Mouse (Mus musculus) stomach, postnatal 0 days (tissue): ENCODE measurements around the gene Dab1. TPM values are rescaled to one million over a fixed set of nuclear protein-coding genes. Genes with fewer than 3 reads are reported as not detected.
A peak's percentile ranks its signal among the peaks of the same experiment; 100 is the strongest.

ENCODE experiments used
- ATAC-seq: fragments of 200-750 bp; cut with Nextera tagmentation; 2 replicates; pipeline ENCODE4 v1.8.0; 2017; ENCODE audit not compliant: low FRiP score, low TSS enrichment
- DNase-seq: peaks from one replicate; pipeline ENCODE4 v3.0.0-alpha.2; 2016; ENCODE audit warnings: low spot score
- H3K27ac ChIP-seq: fragments of 300-500 bp; sonication (generic); replicated peaks from 2 replicates; pipeline ENCODE4 v1.5.1; 2014; ENCODE audit warnings: mild to moderate bottlenecking, control low read depth
- H3K27me3 ChIP-seq: fragments of 300-500 bp; sonication (generic); 2 replicates; pipeline ENCODE4 v1.6.1; 2014; ENCODE audit warnings: low read length; ENCODE audit not compliant: control insufficient read depth, insufficient read depth
- H3K36me3 ChIP-seq: fragments of 300-500 bp; sonication (generic); 2 replicates; pipeline ENCODE4 v1.6.1; 2014; ENCODE audit warnings: low read length, mixed read lengths; ENCODE audit not compliant: control insufficient read depth, insufficient read depth
- H3K4me1 ChIP-seq: fragments of 300-500 bp; sonication (generic); replicated peaks from 2 replicates; pipeline ENCODE4 v1.6.1; 2014; ENCODE audit warnings: antibody characterized with exemption; ENCODE audit not compliant: control insufficient read depth, insufficient read depth
- H3K4me2 ChIP-seq: fragments of 300-500 bp; sonication (generic); replicated peaks from 2 replicates; pipeline ENCODE4 v1.6.1; 2014; ENCODE audit warnings: low read depth, mild to moderate bottlenecking, control low read depth, moderate library complexity
- H3K4me3 ChIP-seq: fragments of 300-500 bp; sonication (generic); 2 replicates; pipeline ENCODE4 v1.5.1; 2014; ENCODE audit warnings: low read depth, low read length, control low read depth
- H3K9ac ChIP-seq: fragments of 300-500 bp; sonication (generic); 2 replicates; pipeline ENCODE4 v1.6.1; 2014; ENCODE audit warnings: mild to moderate bottlenecking, low read length, control low read depth, mixed read lengths
- H3K9me3 ChIP-seq: fragments of 300-500 bp; sonication (generic); 2 replicates; pipeline ENCODE4 v1.6.1; 2016; ENCODE audit warnings: low read length; ENCODE audit not compliant: control insufficient read depth
- CTCF ChIP-seq: IDR thresholded peaks from 2 replicates; pipeline ENCODE4 v1.5.1; 2016; ENCODE audit warnings: antibody characterized with exemption, low read depth, mild to moderate bottlenecking, moderate library complexity
- EP300 ChIP-seq: optimal IDR thresholded peaks from 2 replicates; pipeline ENCODE3; 2016; ENCODE audit warnings: antibody characterized with exemption
- WGBS: fragments of 180-500 bp; shearing (Covaris S2); extraction: QIAGEN DNeasy Blood & Tissue Kit; methylation state at CpG from one replicate; pipeline ENCODE4 v1.1.7; 2014; 5-methylcytosine and 5-hydroxymethylcytosine counted together
- polyA plus RNA-seq: library from polyadenylated mRNA; unstranded; fragments of >200 nt; fragmentation: Nextera tagmentation; extraction: Ambion mirVana; gene quantifications from 2 replicates; pipeline ENCODE4 v1.2.1, GENCODE M21; 2015

Gene Dab1
- polyA plus RNA-seq, 1 experiment from 2014 or later: 7.4 TPM

GRCm38 (mm10) chr4:104555408-104555807 is 936.2 kb downstream of the Dab1 start:
- WGBS: 22% methylated on average over 2 of the region's 2 CpGs
- no peak overlapping the region for H3K9ac ChIP-seq
- no peak for TF ChIP-seq CTCF
- no peak for TF ChIP-seq EP300
- H3K4me2 ChIP-seq: no peak overlapping the region
- no peaks in the 10 kb centered on the region for H3K9me3 ChIP-seq
- no peaks in the 10 kb centered on the region for H3K27me3 ChIP-seq
- H3K27ac ChIP-seq: no peak overlapping the region
- no peak overlapping the region for H3K4me3 ChIP-seq
- no peak for DNase-seq
- no peaks in the 10 kb centered on the region for H3K4me1 ChIP-seq
- no peaks in the 10 kb centered on the region for H3K36me3 ChIP-seq
- ATAC-seq: no peak

- Histone ChIP-seq H3K36me3 (no peaks in the 10 kb centered on the region), H3K9me3 (no peaks in the 10 kb centered on the region), H3K4me3 (no peak overlapping the region), H3K9ac (no peak overlapping the region), H3K27me3 (no peaks in the 10 kb centered on the region), H3K4me2 (no peak overlapping the region), H3K27ac (no peak overlapping the region), H3K4me1 (no peaks in the 10 kb centered on the region)
- no peak for TF ChIP-seq CTCF
- TF ChIP-seq EP300: no peak
- ATAC-seq (no peak), DNase-seq (no peak)
- 72% methylated on average over 5 of the region's 5 CpGs for WGBS
These were observed 944.4 kb downstream of the Dab1 start for GRCm38 (mm10) chr4:104563512-104563911.

GRCm38 (mm10) chr4:104570523-104570922 is 951.4 kb downstream of the Dab1 start:
- Histone ChIP-seq H3K36me3 (no peaks in the 10 kb centered on the region), H3K9ac (no peak overlapping the region), H3K27me3 (no peaks in the 10 kb centered on the region), H3K4me1 (no peaks in the 10 kb centered on the region), H3K4me2 (no peak overlapping the region), H3K4me3 (no peak overlapping the region), H3K27ac (no peak overlapping the region), H3K9me3 (no peaks in the 10 kb centered on the region)
- ATAC-seq (no peak), DNase-seq (no peak)
- WGBS: 71% methylated on average over 4 of the region's 4 CpGs
- TF ChIP-seq EP300 (no peak), CTCF (peak; percentile 47)

- no peak for ATAC-seq
- H3K27me3 ChIP-seq: no peaks in the 10 kb centered on the region
- no peaks in the 10 kb centered on the region for H3K4me1 ChIP-seq
- H3K27ac ChIP-seq: no peak overlapping the region
- no peak for DNase-seq
- no peak overlapping the region for H3K4me2 ChIP-seq
- no peak overlapping the region for H3K9ac ChIP-seq
- TF ChIP-seq CTCF (no peak), EP300 (no peak)
- no peaks in the 10 kb centered on the region for H3K9me3 ChIP-seq
- no peak overlapping the region for H3K4me3 ChIP-seq
- H3K36me3 ChIP-seq: no peaks in the 10 kb centered on the region
- 77% methylated on average over 8 of the region's 8 CpGs for WGBS
These were observed 953.3 kb downstream of the Dab1 start for GRCm38 (mm10) chr4:104572440-104572839.

GRCm38 (mm10) chr4:104573419-104573818 is 954.3 kb downstream of the Dab1 start:
- DNase-seq (no peak), ATAC-seq (no peak)
- WGBS: 69% methylated on average over 7 of the region's 7 CpGs
- H3K27me3 ChIP-seq: no peaks in the 10 kb centered on the region
- no peak overlapping the region for H3K27ac ChIP-seq
- no peak overlapping the region for H3K4me3 ChIP-seq
- no peak overlapping the region for H3K4me2 ChIP-seq
- TF ChIP-seq EP300 (no peak), CTCF (no peak)
- no peaks in the 10 kb centered on the region for H3K36me3 ChIP-seq
- H3K9me3 ChIP-seq: no peaks in the 10 kb centered on the region
- H3K9ac ChIP-seq: no peak overlapping the region
- no peaks in the 10 kb centered on the region for H3K4me1 ChIP-seq

- no peak for ATAC-seq
- Histone ChIP-seq H3K4me3 (no peak overlapping the region), H3K9ac (no peak overlapping the region), H3K9me3 (no peaks in the 10 kb centered on the region), H3K36me3 (no peaks in the 10 kb centered on the region), H3K27ac (no peak overlapping the region), H3K4me2 (no peak overlapping the region), H3K4me1 (no peaks in the 10 kb centered on the region), H3K27me3 (no peaks in the 10 kb centered on the region)
- TF ChIP-seq CTCF: no peak
- no peak for TF ChIP-seq EP300
- WGBS: 15% methylated on average over 3 of the region's 3 CpGs
- peak; percentile 26 for DNase-seq
These were observed 959.2 kb downstream of the Dab1 start for GRCm38 (mm10) chr4:104578370-104578769.
